Mouse (Mus musculus) regulatory T cell (primary cell): Measurements from ENCODE around the gene Stard13.

Experiments
- in situ Hi-C: fragments of 300-600 bp; cut with MboI, MseI; formaldehyde crosslinking; loops from one replicate; pipeline ENCODE4 v1.15.1; 2025; ENCODE audit warnings: high pct_unique_total_duplicates

Stard13 gene

DNA sequence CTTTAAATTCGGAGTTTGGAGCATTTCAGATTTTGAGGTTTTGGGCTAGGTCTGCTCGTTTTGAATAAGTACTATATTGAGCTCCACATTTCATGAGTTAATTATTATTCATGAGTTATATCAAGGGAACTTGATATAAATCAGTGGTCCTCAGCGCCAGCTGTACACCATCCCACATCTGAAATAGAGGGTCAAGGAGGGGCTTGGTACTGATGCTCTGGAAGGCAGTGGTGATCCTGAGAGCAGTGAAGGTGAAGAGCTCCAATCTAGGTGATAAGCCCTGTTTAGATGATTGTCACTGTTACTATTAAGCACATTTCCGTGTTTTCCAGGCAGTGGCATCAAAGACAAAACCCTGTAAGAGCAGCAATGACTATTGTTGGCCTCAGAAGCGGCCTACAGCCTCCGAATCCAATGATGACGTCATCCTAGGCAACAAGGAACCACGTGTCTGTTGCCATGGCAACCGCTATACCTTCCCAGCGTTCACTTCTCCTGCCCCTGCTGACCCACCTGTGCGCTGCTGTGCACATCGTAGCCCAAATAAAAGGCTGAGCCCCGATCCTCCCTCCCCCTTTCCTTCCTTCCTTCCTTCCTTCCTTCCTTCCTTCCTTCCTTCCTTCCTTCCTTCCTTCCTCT lies 5.2 kb downstream of the Stard13 start:
- in situ Hi-C loops: no loop called here

DNA sequence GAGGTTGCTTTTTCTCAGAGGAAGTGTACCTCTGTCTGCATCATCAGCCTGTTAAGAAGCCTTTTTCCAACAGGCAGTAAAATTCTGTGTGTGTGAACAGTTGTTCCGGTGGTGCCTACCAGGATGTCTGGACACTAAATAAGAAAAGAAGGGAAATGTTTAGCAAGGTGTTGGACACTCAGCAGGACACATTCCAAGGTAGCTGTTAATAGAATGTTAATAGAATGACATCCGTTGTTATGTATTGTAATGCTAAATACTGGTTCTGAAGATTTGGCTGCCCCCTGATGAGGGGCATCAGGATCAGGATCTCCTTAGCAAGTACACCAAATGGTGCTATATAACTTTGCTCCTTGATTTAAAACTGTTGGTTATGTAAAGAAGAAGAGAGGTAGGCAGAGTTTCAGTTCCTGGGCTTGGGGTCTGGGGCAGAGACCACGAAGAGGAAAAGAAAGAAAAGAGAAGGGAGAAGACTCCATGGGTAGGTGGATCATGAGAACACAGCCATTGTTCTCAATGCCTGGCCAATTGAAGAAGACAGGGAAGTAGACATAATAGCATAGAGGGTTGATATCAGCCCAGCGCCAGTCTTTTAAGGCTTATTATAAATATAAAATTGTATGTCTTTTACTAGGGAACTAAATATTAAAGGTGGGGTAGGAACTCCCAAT lies 9.8 kb downstream of the Stard13 start:
- in situ Hi-C loops: no loop called here

DNA sequence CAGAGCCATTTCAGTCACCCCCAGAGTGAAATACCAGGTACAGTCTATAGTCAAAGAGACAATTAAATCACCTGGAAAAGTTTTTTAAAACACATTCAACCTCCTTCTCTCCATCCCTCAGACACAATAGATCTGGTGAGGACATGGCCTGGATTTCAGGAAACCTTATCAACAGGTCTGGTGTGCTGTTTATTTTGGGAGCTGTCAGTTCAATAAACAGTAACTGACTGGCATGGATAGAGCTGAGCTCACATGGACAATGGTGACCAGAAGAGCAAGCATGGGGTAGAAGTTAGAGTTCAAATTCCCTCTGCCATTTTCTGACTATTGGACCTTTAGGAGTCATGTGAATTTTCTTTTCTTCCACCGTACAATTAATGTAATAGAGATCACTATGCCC lies 10.8 kb downstream of the Stard13 start:
- in situ Hi-C loops: no loop called here

DNA sequence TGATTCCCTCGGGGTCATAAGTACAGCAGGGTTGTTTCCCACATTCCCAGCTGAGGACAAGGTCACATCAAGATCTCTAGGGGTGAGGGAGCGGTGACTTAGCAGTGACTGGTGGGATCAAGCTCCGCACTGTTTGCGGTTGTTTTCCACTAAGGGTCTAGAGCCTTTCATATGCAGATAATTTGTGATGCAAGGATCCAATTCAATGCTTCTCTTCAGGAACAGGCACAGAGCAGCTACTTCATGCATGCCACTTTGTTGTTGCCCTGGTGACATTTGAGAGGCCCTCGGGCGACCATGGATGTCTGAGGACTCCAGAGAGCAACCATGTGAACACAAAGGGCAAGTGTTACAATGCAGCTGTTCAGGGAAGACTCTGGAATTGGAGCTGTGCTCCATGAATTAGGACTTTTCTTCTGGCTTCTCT lies 14.9 kb downstream of the Stard13 start:
- in situ Hi-C loops: no loop called here

DNA sequence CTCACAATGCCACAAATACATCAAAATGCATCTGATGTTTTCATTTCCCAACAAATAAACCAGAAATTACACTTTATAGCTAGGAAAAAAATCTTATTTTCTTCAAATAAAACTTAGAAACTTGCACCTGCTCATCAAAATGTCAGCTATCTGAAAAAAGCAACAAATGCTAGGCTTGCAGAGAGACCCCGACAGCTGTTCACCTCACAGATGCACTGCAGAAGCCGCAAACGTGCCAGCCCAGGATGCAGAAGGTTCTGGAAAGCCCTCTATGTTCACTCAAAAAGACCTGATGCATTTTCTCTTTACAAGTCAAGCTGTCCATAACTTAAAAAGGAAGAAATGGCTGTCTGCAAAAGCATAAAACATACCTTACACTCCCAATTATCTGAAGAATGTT lies 20.5 kb downstream of the Stard13 start:
- in situ Hi-C loops: no loop called here

DNA sequence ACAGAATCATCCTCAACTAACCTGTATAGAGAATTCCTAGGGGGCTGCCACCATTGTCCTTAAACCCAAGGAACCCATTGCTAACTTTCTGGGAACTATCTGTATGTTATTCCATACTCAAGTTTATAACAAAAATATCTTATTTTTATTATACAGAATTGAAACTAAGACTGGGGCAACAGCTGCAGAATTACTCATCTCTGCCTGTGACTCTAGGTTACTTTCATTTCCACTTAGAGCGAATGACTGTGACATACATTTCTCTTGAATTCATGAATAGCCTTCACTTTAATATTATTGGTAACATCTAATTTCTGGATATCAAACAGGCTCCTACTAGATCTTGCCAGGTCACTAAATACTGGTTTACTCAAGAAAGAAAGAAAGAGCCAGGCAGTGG lies 22.8 kb downstream of the Stard13 start:
- in situ Hi-C loops: no loop called here

DNA sequence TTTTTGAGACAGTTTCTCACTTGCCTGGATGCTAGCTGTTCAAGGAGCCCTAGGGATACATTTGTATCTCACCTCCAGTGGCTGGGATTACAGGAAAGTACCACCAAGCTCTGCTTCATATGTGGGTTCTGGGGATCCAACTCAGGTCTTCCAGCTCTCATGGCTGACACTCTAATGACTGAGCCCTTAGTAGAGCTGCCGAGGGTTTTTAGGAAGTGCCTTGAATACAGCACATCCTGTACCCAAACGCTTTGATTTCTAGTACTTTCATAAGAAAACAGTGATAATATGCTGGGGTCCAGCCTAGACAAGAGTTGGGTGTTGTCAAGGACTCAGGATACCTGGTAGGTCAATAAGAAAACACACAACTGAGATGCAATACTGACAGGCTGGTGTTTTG lies 23.6 kb downstream of the Stard13 start:
- in situ Hi-C loops: no loop called here

DNA sequence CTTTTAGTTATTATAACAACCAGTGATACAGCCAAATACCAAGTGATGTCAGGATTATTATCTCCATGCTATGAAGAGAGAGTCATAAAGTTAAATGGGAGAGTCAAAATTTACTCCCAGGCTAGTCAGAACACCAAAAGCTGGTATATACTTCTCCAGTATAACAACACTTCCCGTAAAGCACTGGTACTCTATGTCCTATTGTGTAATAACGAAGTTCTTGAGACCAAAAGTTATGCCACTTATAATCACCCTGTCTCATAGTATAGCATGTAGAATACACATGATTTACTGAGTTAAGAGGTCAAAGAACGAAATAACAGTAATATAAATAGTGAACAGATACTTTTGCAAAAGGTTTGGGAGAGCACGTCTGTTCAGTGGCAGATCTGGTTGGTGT lies 28.6 kb downstream of the Stard13 start:
- in situ Hi-C loops: no loop called here

DNA sequence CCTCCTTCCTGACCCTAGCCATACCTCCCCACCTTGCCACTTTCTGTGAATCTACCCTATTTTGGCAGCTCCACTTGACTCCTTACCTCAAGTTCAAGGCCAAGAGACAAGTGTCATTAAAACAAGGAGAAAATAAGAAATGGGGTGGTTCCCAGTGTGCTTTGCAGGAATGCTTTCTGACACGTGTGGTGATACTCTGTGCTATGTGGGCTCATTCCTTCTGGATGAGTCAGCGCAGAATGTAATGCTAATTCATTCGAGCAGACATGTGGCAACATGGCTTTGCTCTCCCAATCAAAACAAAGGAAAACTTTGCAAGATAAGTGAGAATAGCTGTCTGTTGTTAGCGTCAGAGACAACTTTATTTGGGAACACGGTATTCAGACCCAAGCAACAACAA lies 30.7 kb downstream of the Stard13 start:
- in situ Hi-C loops: no loop called here

DNA sequence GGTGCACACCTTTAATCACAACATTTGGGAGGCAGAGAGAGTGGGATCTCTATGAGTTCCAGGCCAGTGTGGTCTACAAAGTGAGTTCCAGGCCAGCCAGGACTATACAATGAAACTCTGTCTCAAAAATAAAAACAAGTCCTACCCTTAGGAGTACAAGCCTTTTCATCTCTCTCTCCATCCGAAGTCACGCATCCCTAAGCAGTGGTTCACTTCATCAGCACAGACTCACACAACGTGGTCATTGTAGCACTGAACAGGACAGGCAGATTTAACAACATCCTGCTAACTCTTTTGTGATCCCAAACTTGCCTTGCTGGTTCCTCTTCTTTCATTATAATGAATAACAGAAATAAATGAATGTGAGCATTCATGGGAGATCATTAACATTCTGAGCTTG lies 32.4 kb downstream of the Stard13 start:
- in situ Hi-C loops: no loop called here

DNA sequence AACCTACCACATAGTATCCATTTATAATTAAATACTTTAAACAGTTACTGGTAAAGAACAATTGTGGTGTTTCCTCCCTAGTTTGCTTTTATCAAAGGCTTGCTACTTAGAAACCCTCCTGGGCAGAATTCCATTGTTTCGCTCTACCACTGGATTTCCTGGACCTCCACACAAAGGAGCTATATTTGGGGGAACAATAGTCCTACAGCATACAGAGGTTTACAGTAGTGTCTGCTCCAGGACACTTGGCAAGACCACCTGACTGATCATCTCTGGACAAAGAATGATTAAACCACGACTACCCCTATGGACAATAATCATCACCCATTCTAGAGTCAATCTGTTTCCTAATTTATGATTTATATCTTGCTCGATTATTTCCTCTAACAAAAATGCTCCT lies 34.4 kb downstream of the Stard13 start:
- in situ Hi-C loops: no loop called here

DNA sequence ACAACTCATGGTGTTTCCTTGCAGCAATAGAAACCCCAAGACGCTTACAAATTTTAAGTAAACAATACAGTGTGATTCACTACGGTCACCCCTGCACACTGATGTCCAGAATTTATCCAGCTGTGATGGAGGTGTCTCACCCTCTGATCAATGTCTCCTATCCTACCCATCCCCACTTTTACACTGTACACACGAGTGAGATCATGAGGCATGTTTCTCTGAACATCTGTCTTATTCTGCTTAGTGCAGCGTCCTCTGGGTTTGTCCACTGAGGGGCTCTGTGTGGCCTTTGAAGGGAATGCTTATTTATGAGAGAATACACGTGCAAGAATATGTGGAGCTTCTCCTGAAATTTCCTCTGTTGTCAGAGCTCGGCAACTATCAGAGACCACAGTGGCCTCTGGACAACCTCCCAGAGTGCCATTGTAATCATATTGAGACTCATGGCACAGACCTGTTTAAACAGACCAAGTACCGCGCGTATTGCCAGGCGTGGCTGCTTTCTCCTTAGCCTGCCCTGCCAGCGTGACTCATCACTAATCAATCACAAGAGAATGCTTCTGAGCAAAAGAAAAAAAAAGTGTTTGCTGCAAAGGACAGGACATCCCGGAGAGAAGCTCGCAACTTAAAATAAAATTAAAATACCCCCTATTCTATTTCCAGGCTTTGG lies 36.9 kb downstream of the Stard13 start:
- in situ Hi-C loops: no loop called here

DNA sequence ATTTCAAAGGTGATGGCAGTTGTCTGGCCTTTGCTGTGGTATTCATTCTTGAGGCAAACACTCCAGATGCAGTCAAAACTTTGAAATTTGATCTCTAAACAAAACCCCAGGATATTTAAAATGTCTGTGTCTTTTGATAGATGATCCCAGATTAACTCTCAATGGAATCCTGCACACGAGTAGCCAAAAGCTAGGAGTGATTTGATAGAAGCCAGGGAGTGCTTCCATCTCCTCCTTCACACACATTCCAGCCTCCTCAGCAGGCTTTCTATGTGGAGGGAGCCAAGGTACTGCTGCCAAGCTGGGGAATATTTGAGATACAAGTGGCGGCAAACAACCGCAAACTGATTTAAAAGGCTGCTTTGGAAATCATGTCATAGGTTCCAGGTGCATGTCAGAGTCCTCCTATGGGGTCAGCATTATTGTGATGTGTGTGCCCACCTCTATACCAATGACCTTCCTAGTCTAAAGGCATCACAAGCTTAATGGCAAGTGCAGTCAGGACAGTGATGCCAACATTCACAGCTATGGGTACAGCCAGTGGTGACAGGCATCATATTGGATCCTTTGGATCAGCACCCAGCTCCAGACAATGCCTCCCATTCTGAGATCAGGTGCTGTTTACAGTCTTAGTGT lies 39.6 kb downstream of the Stard13 start:
- in situ Hi-C loops: no loop called here

DNA sequence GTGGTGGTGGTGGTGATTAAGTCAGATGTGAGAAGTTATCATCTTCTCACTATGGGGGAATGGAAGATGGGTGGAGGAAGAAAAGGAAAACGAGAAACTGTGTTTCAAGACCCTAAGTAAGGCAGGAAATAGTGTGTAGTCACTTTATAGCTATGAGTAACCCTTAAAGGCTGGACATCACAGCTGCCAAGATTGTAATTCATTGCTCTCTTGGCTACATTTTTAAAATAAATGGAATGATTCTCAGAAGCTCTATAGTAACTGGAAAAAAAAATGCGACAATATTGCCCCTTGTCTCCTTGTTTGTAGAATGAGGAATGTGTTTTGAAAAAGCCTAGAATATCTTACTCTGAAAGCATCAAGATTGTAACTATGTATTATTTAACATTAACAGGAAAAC lies 41.4 kb downstream of the Stard13 start:
- in situ Hi-C loops: no loop called here

DNA sequence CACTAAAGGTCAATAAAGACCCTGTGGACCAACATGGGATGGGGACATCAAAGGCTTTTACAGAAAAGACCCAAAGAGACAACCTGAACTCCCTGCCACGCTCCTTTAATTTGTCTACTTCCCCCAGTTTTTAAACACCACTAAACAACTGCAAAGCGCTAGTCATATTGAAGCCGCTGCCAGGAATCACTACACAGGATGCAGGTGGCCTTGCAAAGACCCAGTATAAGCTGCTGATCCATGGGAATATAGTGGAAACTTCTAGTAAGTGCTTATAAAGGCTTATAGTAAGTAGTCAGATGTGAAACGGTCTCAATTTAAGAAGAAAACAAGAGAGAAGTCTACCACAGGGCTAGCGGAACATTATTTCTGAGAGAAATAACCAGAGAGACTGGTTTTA lies 42.9 kb downstream of the Stard13 start:
- in situ Hi-C loops: no loop called here

DNA sequence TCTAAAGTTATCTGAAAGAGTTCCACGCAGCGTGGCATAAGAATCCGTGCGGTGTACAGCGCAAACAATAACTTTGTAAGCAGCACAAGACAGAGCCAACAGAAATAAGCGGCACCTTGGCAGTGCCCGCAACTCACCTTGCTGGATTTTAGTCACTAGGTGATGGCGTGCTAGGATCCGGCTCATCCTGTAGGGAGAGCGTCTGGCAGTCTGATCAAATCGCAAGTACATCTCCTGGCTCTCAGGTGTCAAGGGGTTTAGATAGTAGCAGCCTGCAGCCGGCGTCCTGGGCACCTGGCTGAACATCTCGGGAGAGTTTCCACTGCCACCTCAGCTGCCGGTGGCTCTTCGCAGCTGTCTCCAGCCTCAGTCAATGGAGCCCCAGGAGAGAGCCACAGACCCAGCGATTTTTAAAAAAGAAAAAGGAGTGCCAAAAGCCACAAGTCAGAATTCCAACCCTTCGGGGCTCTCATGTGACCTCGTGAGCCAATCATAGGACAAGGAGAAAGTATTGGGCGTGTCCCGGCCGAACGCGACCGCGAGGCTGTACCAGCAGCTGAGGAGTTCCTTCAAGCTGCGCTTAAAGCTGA lies 43.8 kb downstream of the Stard13 start:
- in situ Hi-C loops: no loop called here

DNA sequence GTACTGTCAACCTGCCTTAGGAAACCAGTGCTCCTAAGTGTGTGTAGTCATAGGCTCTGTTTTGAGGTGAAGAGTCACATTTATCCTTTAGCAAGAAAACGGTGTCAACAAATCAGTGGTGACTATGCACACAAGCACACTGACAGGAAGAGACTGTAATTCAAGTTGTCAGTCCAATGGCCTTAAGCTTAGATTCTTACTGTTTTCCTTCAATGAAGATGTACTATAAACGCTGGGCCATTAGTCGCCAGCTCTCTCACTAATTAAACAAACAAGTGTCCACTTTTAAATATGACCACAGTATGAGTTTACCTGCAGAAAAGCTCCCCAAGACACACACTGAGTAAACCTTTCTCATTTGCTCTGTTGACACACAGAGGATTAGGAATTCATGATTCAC lies 44.3 kb downstream of the Stard13 start:
- in situ Hi-C loops: no loop called here

DNA sequence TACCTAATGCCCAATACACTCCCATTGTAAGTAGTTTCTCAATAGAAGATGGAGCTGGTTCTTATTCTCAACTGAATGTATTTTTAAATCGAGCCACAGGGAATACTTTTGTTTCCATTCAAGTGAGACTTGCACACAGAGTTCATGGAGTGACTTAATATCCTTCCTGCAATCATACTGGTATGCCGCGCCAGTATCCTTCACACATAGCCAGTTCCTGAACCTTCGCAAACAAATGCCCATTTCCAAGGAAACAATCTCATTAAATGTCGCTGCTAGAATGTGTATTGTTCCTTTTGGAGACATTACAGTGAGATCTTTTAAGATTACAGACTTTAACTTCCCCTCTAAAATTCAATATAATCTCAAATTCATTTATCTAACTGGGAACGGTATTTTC lies 45.0 kb downstream of the Stard13 start:
- in situ Hi-C loops: no loop called here

DNA sequence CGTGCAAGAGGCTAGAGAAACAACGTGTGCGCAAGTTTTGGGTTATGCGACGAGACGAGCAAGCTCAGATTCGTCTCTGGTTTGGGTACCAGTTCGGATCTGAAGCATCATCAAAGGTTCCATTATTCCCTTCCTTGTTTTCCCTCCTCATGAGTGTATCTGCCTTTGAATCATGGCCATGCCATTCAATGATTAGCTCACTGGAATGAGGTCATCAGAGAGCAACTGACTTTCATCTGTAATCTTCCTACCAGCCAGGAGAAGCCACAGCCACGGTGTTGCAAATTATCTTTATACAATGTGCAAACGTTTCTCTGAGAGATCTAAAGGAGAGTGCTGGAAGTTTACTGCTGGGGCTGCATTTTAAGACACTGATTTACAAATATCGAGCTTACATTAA lies 46.3 kb downstream of the Stard13 start:
- in situ Hi-C loops: no loop called here

DNA sequence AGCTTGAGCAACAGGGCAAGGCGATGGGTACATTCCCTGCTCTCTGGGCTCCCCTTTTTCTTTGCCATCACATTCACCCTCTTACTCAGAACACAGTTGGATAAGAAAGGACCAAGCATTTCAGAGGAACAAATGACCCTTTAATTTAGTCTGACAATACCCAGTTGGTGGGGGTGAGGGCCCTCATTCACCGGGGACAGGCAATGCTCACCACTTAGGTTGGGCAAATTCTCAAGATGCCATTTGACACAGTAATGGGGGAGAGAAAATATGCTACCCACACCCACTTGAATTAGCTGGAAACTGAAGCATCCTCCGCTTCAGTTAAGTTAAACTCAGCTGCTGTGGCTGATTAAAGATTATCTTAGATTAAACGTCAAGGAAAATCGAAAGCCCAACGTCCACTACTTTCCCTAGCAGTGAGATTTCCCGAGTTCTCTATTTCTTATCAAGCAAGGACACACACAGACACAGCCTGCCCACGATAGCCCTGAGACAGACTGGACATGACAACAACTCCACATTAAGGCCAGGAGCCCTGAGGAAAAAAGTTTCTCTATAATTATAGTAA lies 48.3 kb downstream of the Stard13 start:
- in situ Hi-C loops: no loop called here

DNA sequence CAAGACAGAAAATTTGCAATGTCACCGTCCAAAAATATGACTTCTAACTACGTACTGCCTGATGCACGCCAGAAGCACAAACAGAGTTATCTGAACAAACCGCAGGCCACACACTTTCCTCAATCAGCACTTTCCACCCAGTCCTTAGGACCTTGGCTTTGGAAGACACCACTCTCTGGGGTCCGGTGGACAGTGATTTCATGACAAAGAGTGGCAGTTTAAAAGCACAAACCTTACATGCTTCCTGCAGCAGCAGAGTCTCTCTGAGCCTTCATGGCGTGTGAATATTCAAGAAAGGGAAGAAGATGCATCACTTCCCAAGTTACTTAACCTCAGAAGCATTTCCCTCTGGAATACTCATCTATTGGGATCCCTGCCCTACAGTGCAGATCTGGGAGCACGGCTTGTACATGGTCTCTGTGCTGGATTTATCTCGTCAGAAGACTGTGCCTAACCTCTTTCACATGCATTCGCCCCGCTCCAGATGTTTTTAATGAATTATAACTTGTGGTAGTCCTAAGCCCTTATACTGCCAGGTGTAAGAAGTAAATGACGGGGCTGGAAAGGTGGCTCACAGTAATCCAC lies 49.9 kb downstream of the Stard13 start:
- in situ Hi-C loops: no loop called here

DNA sequence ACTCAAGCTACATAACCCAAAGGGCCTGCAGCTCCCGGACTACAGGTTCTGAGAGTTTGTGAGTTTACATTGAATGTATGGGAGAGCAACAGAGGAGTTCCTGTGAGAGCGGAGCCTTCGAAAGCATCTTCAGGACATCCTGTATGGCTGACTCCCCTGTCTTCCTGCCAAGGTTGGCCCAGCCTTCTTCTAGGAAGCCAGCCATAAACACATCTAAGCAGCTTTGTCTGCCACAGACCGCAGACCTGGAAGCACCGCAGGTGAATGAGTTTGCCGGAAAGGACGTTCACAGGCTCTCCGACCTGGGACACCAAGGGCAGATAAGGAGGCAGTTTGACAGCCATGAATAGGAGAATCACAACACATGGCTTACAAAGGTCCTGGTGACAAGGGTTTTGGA lies 52.3 kb downstream of the Stard13 start:
- in situ Hi-C loops: no loop called here
